Mouse (Mus musculus) cortical plate, adult 2 months (tissue): ENCODE results near the gene Cptp.

Experiments
- CTCF ChIP-seq: fragments of 200-500 bp; IDR thresholded peaks from 2 replicates; pipeline ENCODE4 v1.5.1; 2011; ENCODE audit warnings: mild to moderate bottlenecking, control low read depth, low read length; ENCODE audit not compliant: insufficient read depth; ENCODE audit errors: extremely low read depth
- POLR2A ChIP-seq: fragments of 200-500 bp; IDR thresholded peaks from 2 replicates; pipeline ENCODE4 v1.6.1; 2011; ENCODE audit warnings: mild to moderate bottlenecking, low read length, control low read depth; ENCODE audit not compliant: insufficient read depth; ENCODE audit errors: extremely low read depth

- no peak for TF ChIP-seq CTCF
- no peak for TF ChIP-seq POLR2A
These were observed 13.2 kb downstream of the Cptp start for GRCm38 (mm10) chr4:155856071-155856470.
